In the genomic region with DNA sequence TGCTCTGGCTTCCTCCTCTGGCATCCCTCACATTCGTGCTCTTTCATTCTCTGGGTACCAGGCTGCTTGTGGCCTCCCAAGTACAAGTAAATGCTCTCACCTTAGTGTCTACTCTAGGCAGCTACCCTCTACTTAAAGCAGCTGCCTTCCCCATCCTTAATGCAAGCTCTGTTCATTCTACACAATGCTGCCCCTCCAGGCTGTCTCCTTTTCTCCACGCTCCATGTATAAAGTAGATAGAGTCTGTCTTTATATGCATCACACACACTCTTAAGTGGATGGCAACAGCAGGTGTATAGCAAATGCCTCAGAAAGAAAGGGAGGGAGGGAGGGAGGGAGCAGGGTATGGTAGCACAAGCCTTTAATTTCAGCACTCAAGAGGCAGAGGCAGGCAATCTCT, we compare ENCODE assay signal across 18 mouse cellular contexts.
DNase-seq lines count a peak whose midpoint lies in the region; ATAC-seq lines count a peak whose summit lies in the region.
"Had no signal": no experiment of that assay in that cellular context is flagged by ENCODE, and none has a peak within 500 bp of the region (broad histone marks: within the 10 kb centered on the region; RNA-seq: fewer than 3 reads in every experiment).

No protein-coding gene starts in this region.

- H3K27ac ChIP-seq in hindbrain, embryonic 10.5 days = peak overlapping the region; percentile 9
- no peak overlapping the region for H3K27ac ChIP-seq in hindbrain, embryonic 11.5 days (ENCODE audit: low read depth, low read length)
- H3K27ac ChIP-seq in embryonic facial prominence, embryonic 13.5 days = 0 out of 2 replicates have a peak overlapping the region, but pooled peaks have one; percentile 7
- peak overlapping the region; percentile 76; the same call in 1 of the 2 replicates for H3K27ac ChIP-seq in forebrain, embryonic 14.5 days (ENCODE audit: low read depth, low read length)
- 0 out of 2 replicates have a peak overlapping the region, but pooled peaks have one; percentile 38 for H3K27ac ChIP-seq in limb, embryonic 15.5 days
- H3K27ac ChIP-seq: stomach, postnatal 0 days had no signal

- 86% methylated on average over 2 of the region's 2 CpGs for WGBS in hindbrain, embryonic 10.5 days
- WGBS in hindbrain, embryonic 11.5 days = 75% methylated on average over 2 of the region's 2 CpGs
- WGBS in embryonic facial prominence, embryonic 13.5 days = 63% methylated on average over 2 of the region's 2 CpGs
- WGBS in forebrain, embryonic 14.5 days = 38% methylated on average over 2 of the region's 2 CpGs
- WGBS in limb, embryonic 15.5 days = 62% methylated on average over 2 of the region's 2 CpGs

- H3K9me3 ChIP-seq in hindbrain, embryonic 10.5 days = no peaks in the 10 kb centered on the region
- H3K9me3 ChIP-seq in hindbrain, embryonic 11.5 days (ENCODE audit: control insufficient read depth, low read length) = no peaks in the 10 kb centered on the region
- H3K9me3 ChIP-seq in embryonic facial prominence, embryonic 13.5 days = no peaks in the 10 kb centered on the region
- no peaks in the 10 kb centered on the region for H3K9me3 ChIP-seq in forebrain, embryonic 14.5 days (replicated peaks; ENCODE audit: control insufficient read depth, low read length)
- H3K9me3 ChIP-seq in limb, embryonic 15.5 days = no peaks in the 10 kb centered on the region
- H3K9me3 ChIP-seq: limb, embryonic 13.5 days had no signal

- no peak for ATAC-seq in hindbrain, embryonic 11.5 days (ENCODE audit: low FRiP score)
- no peak for ATAC-seq in embryonic facial prominence, embryonic 13.5 days (ENCODE audit: insufficient number of reproducible peaks, insufficient read depth, low FRiP score, low TSS enrichment, low read depth)
- ATAC-seq in forebrain, embryonic 14.5 days = peak; percentile 38; the same call in 1 of the 2 replicates
- ATAC-seq in limb, embryonic 15.5 days (ENCODE audit: insufficient number of reproducible peaks, low FRiP score, low TSS enrichment, low read depth) = no peak

- H3K27me3 ChIP-seq in hindbrain, embryonic 10.5 days (ENCODE audit: insufficient read depth, poor library complexity, severe bottlenecking) = no peaks in the 10 kb centered on the region
- H3K27me3 ChIP-seq in hindbrain, embryonic 11.5 days (ENCODE audit: control insufficient read depth, insufficient read depth, low read length) = no peaks in the 10 kb centered on the region
- H3K27me3 ChIP-seq in embryonic facial prominence, embryonic 13.5 days = no peaks in the 10 kb centered on the region
- H3K27me3 ChIP-seq in forebrain, embryonic 14.5 days (replicated peaks; ENCODE audit: control insufficient read depth, insufficient read depth, low read length) = no peaks in the 10 kb centered on the region
- no peaks in the 10 kb centered on the region for H3K27me3 ChIP-seq in limb, embryonic 15.5 days
- H3K27me3 ChIP-seq: CH12.LX; limb, embryonic 13.5 days had no signal

- no peak overlapping the region for H3K9ac ChIP-seq in hindbrain, embryonic 11.5 days (ENCODE audit: low read depth, low read length)
- H3K9ac ChIP-seq in embryonic facial prominence, embryonic 13.5 days = no peak overlapping the region
- no peak overlapping the region for H3K9ac ChIP-seq in forebrain, embryonic 14.5 days (ENCODE audit: low read length)
- no peak overlapping the region for H3K9ac ChIP-seq in limb, embryonic 15.5 days
- H3K9ac ChIP-seq: limb, embryonic 13.5 days; lung, embryonic 14.5 days had no signal

- no peaks in the 10 kb centered on the region for H3K36me3 ChIP-seq in hindbrain, embryonic 10.5 days
- H3K36me3 ChIP-seq in hindbrain, embryonic 11.5 days (ENCODE audit: control insufficient read depth, insufficient read depth, low read length) = no peaks in the 10 kb centered on the region
- H3K36me3 ChIP-seq in embryonic facial prominence, embryonic 13.5 days = no peaks in the 10 kb centered on the region
- H3K36me3 ChIP-seq in forebrain, embryonic 14.5 days (ENCODE audit: control insufficient read depth, insufficient read depth, low read length) = no peaks in the 10 kb centered on the region
- H3K36me3 ChIP-seq in limb, embryonic 15.5 days = no peaks in the 10 kb centered on the region
- H3K36me3 ChIP-seq: limb, embryonic 13.5 days had no signal

- no peak overlapping the region for H3K4me3 ChIP-seq in hindbrain, embryonic 10.5 days
- no peak overlapping the region for H3K4me3 ChIP-seq in hindbrain, embryonic 11.5 days (ENCODE audit: low read depth, low read length)
- no peak overlapping the region for H3K4me3 ChIP-seq in embryonic facial prominence, embryonic 13.5 days
- no peak overlapping the region for H3K4me3 ChIP-seq in forebrain, embryonic 14.5 days (ENCODE audit: low read depth, low read length)
- no peak overlapping the region for H3K4me3 ChIP-seq in limb, embryonic 15.5 days
- H3K4me3 ChIP-seq: erythroblast, embryonic 14.5 days; limb, embryonic 13.5 days had no signal

- H3K4me1 ChIP-seq in hindbrain, embryonic 10.5 days (replicated peaks) = peaks cover 81% of the 10 kb centered on the region
- peaks cover 6% of the 10 kb centered on the region; the same call in 1 of the 2 replicates for H3K4me1 ChIP-seq in hindbrain, embryonic 11.5 days (replicated peaks; ENCODE audit: control insufficient read depth, insufficient read depth, low read length)
- peaks cover 59% of the 10 kb centered on the region for H3K4me1 ChIP-seq in embryonic facial prominence, embryonic 13.5 days
- peaks cover 42% of the 10 kb centered on the region for H3K4me1 ChIP-seq in forebrain, embryonic 14.5 days (ENCODE audit: control insufficient read depth, insufficient read depth, low read length)
- peaks cover 51% of the 10 kb centered on the region for H3K4me1 ChIP-seq in limb, embryonic 15.5 days

- no peak overlapping the region for H3K4me2 ChIP-seq in hindbrain, embryonic 11.5 days (replicated peaks; ENCODE audit: low read depth, low read length)
- no peak overlapping the region for H3K4me2 ChIP-seq in embryonic facial prominence, embryonic 13.5 days
- no peak overlapping the region for H3K4me2 ChIP-seq in forebrain, embryonic 14.5 days (ENCODE audit: low read length)
- no peak overlapping the region for H3K4me2 ChIP-seq in limb, embryonic 15.5 days

- DNase-seq in hindbrain, embryonic 10.5 days (ENCODE audit: low spot score) = no peak
- no peak for DNase-seq in hindbrain, embryonic 11.5 days (ENCODE audit: low spot score)
- DNase-seq in forebrain, embryonic 14.5 days (ENCODE audit: low spot score) = peak; percentile 37
- no peak for DNase-seq in ovary, postnatal 14 days (ENCODE audit: low spot score)
- DNase-seq in lung, postnatal 10 days = no peak
- DNase-seq: gastrocnemius, postnatal 10 days; heart, postnatal 36 days; kidney, adult 2 months; lung, embryonic 14.5 days; right cerebral cortex, adult 18-20 months; spleen, adult 18-20 months; thymus, postnatal 4 days had no signal
